Mouse (Mus musculus) layer of hippocampus, postnatal 10 days (tissue): ENCODE results near the gene Kif5a. TPM values are rescaled to one million over a fixed set of nuclear protein-coding genes. Genes with fewer than 3 reads are reported as not detected.
"Not testable (repeated sequence)": the region's sequence is repeated elsewhere in the genome, so short reads cannot be mapped to it uniquely, and the experiment has no call there.

Experiments
- DNase-seq, 2 experiments: peaks; one replicate each; pipeline ENCODE4 v3.0.0; 2021; ENCODE audit warnings: low spot score in 2 of 2
- total RNA-seq, 2 experiments: library from RNA; stranded (reverse); gene quantifications; 2 replicates each; pipeline ENCODE4 v1.2.3; 2021

Gene Kif5a
- total RNA-seq, 2 experiments from 2014 or later, result 360 to 377 TPM

GRCm38 (mm10) chr10:127194428-127195327 is 68.5 kb downstream of the Kif5a start:
- DNase-seq, result peak in 1 of 2 experiments; percentile 63

DNA sequence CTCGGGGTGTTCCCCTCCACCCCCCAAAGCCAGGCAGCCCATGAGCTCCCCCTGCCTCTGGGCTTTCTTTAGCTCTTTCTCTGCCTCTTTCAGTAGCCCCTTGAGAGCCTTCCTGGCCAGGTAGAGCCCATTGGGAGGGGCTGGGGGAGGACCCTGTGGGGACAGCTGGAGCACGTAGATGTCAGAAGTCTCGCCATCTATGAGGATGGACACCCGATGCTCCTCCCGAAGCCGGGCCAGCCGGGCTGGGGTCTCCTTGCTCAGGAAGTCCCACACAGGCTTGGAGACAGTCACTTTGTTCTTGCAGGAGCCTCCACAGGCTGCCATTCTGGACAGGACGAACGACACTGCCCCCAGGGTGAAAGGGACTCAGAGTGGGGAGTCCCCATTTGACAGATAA is 70.1 kb downstream of the Kif5a start:
- DNase-seq, result no peak

- not testable (repeated sequence) for DNase-seq
These were observed 71.2 kb downstream of the Kif5a start for GRCm38 (mm10) chr10:127192057-127192328.

DNA sequence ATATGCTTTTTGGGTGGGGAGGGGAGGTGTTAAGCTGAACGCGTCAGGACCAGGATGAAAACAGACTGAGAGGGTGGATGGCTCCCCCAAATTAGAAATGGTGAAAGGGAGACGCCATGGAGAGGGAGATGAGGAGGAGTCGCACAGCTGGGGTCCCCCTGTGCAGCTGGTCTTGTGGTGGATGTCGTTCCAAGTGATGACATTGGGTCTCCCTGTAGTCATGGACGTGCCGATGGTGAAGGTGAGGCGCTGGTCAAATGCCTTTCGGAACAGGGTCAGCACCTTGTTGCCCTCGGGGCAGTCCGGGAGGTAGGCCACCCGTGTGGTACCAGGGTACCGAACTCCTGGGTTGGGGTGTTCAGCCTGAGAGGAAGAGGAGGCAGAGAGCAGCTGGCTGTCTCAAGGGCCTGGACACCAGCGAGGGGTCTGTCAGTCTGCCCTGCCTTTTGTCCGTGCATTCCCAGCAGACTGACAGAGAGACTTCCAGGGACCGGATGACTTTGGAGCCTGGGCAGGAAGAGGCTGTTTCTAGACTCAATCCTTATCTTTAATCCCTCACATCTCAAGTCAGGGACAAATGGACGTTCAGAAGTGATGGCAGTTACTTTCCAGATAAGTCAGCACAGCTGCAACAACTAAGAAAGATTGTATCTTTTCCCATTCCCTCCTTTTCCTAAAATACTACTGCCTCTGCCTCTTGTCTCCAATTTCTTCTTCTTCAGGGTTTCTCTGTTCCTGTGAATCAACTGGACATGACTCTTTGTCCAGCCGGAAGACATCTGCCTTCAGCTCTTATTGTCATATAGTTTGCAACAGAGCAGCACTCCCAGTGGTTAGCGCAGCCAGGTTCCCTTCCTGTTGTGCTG is 71.7 kb downstream of the Kif5a start:
- DNase-seq, result peak in 1 of 2 experiments; percentile 18

DNA sequence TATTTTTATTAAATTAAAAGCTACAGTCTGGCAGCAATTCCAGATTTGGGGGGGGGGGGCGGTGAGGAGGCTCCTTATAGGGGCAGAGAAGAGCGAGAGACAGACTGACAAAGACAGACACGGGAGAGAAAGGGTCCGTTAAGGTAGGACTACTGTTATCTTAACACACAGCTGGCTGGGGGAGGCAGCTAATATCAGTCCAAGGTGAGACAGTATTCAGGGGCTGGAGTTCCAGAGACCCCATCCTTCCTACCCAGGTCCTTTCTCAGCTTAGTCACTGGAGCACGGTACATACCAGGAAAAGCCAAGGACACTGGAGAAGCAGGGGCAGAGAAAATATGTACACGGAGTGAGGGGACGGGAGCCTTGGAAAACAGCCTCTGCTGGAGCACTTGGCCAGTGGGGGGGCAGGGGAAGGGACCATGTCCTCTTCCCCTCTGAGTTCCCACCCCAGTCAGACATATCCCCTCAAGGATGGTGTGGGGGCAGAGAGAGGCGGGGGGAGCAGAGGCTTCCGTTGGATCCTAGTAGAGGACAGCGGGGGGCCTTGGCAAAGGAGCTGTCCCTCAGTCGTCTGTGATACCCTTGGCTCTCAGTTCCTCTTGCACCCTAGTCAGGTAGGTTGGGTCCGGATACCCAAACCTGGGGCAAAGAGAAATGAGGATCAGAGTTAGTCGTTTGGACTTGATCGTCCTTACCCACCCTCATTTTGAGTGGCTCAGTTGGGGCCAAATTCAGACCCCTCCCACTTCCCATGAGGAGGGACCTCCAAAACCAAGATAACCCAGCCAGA is 72.6 kb downstream of the Kif5a start:
- peak in 1 of 2 experiments; percentile 29 for DNase-seq

- peak in 1 of 2 experiments; percentile 62 for DNase-seq
These were observed 73.3 kb downstream of the Kif5a start, which contains the start of gene Arhgef25 for GRCm38 (mm10) chr10:127189651-127190381. Gene Arhgef25, minus strand, starts transcription at chr10:127190083.

GRCm38 (mm10) chr10:127189116-127189650 is 74.0 kb downstream of the Kif5a start:
- DNase-seq, result peak; percentile 55 to 63

GRCm38 (mm10) chr10:127188465-127189115 is 74.6 kb downstream of the Kif5a start:
- DNase-seq, result peak; percentile 59 to 75

- peak in 1 of 2 experiments; percentile 40 for DNase-seq
These were observed 75.1 kb downstream of the Kif5a start for GRCm38 (mm10) chr10:127188079-127188453.

GRCm38 (mm10) chr10:127187371-127188078 is 75.6 kb downstream of the Kif5a start:
- DNase-seq, result peak; percentile 56 to 70

DNA sequence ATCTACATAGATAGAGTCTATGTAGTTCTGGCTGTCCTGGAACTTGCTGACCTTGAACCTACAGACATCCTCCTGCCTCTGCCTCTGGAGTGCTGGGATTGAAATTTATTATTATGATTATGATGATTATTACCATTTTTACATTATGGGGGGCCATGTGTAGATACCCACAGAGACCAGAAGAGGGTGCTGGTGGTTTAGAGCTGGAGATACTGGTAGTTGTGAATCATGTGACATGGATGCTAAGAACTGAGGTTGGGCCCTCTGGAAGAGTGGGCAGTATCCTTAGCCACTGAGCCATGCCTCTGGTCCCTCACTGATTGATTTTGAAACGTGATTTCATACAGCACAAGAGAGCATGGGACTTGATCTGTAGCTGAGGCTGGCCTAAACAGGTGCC is 76.7 kb downstream of the Kif5a start:
- DNase-seq, result no peak

DNA sequence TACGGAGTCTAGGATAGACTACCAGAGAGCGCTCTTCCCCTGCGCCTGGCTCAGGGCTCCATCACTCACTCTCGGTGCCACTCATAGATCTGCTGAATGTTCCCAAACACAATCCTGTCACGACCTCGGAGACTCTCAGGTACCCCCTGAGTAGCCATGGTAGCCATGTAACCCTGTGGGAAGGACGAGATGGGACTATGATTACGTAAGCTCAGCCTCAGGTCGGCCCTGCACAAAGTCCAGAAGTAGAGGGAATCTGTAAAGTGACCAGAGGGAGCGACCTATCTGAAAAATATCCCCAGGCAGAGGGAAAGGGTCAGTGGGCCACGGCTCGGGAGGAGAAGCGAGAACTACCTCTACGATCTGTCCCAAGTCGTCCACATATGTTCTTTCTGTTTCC is 77.6 kb downstream of the Kif5a start:
- no peak for DNase-seq

- DNase-seq, result no peak
These were observed 78.0 kb downstream of the Kif5a start for GRCm38 (mm10) chr10:127185101-127185500.

GRCm38 (mm10) chr10:127183759-127184158 is 79.4 kb downstream of the Kif5a start:
- DNase-seq, result no peak

DNA sequence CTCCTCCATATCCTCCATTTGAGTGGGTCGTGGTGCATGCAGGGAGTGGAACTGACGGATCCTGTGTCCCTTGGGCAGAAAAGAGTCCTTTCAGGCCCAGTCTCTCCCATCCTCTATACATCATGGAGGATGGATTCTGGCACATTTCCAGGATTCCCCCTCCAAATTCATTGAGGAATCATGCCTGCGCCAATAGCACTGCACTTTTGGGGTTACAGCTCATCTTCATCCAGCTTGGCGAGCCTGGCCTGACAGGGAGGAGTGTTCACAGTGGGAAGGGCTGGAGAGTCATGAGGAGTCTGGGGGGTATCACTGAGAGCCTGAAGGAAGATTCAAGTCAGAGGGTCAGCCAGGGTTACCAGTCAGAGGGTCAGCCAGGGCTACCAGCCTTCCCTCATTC is 80.5 kb downstream of the Kif5a start:
- DNase-seq, result no peak

GRCm38 (mm10) chr10:127181566-127181965 is 81.6 kb downstream of the Kif5a start:
- DNase-seq, result no peak

DNA sequence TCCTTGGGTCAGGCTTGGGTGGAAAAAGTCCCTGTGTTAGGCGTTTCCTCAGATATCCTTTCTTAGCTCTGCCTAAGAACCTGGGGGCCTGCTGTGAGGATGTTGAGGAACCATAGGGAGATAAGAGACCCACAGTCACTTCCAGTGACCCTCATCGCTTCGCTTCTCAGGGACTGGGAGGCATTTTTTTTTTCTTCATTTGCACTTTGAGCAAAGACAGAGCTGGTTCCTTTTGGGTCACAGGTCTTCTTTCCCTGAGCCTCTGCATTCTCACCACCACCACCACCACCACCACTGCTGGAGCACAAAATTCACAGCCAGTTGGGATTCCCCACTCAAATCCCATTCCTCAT is 82.5 kb downstream of the Kif5a start:
- no peak for DNase-seq

- DNase-seq, result peak in 1 of 2 experiments; percentile 64
These were observed 83.1 kb downstream of the Kif5a start, which contains the start of gene Slc26a10 for GRCm38 (mm10) chr10:127179871-127180694. Gene Slc26a10, minus strand, starts transcription at chr10:127180645.
